Mouse (Mus musculus) hindbrain, embryonic 10.5 days (tissue): ENCODE data around the gene Exoc4. TPM values are rescaled to one million over a fixed set of nuclear protein-coding genes. Genes with fewer than 3 reads are reported as not detected.

Experiments used
- DNase-seq: peaks from one replicate; pipeline ENCODE4 v3.0.0-alpha.2; 2017; ENCODE audit warnings: low spot score
- H3K27ac ChIP-seq: fragments of 300-500 bp; sonication (generic); 2 replicates; pipeline ENCODE4 v1.5.1; 2016; ENCODE audit warnings: mild to moderate bottlenecking, moderate library complexity
- H3K27me3 ChIP-seq: fragments of 300-500 bp; sonication (generic); 2 replicates; pipeline ENCODE4 v1.6.1; 2016; ENCODE audit warnings: mild to moderate bottlenecking; ENCODE audit not compliant: poor library complexity, insufficient read depth, severe bottlenecking
- H3K36me3 ChIP-seq: fragments of 300-500 bp; sonication (generic); 2 replicates; pipeline ENCODE4 v1.6.1; 2016; ENCODE audit warnings: mild to moderate bottlenecking, moderate library complexity
- H3K4me1 ChIP-seq: fragments of 300-500 bp; sonication (generic); replicated peaks from 2 replicates; pipeline ENCODE4 v1.6.1; 2016; ENCODE audit warnings: mild to moderate bottlenecking
- H3K4me3 ChIP-seq: fragments of 300-500 bp; sonication (generic); 2 replicates; pipeline ENCODE4 v1.5.1; 2016; ENCODE audit warnings: mild to moderate bottlenecking, moderate library complexity
- H3K9me3 ChIP-seq: fragments of 300-500 bp; sonication (generic); 2 replicates; pipeline ENCODE4 v1.6.1; 2016; ENCODE audit warnings: mild to moderate bottlenecking, moderate library complexity
- WGBS: fragments of 180-500 bp; shearing (Covaris S2); methylation state at CpG from one replicate; pipeline ENCODE4 v1.1.7; 2016; 5-methylcytosine and 5-hydroxymethylcytosine counted together
- polyA plus RNA-seq: library from polyadenylated mRNA; unstranded; fragments of >200 nt; fragmentation: Nextera tagmentation; extraction: Ambion mirVana; gene quantifications from 2 replicates; pipeline ENCODE4 v1.2.1, GENCODE M21; 2016

The Exoc4 gene
- polyA plus RNA-seq, 1 experiment from 2014 or later, result 35.9 TPM

GRCm38 (mm10) chr6:33453810-33454209, 204.9 kb downstream of the Exoc4 start:
- WGBS, result 88% methylated on average over 2 of the region's 2 CpGs
- Histone ChIP-seq H3K4me1 (no peaks in the 10 kb centered on the region), H3K27ac (no peak overlapping the region), H3K36me3 (no peaks in the 10 kb centered on the region), H3K4me3 (no peak overlapping the region), H3K9me3 (no peaks in the 10 kb centered on the region), H3K27me3 (no peaks in the 10 kb centered on the region)
- DNase-seq, result no peak

GRCm38 (mm10) chr6:33454354-33454753, 205.5 kb downstream of the Exoc4 start:
- DNase-seq, result no peak

GRCm38 (mm10) chr6:33455238-33455637, 206.4 kb downstream of the Exoc4 start:
- H3K4me3 ChIP-seq, result no peak overlapping the region
- H3K27me3 ChIP-seq, result no peaks in the 10 kb centered on the region
- H3K27ac ChIP-seq, result no peak overlapping the region
- H3K9me3 ChIP-seq, result no peaks in the 10 kb centered on the region
- no peaks in the 10 kb centered on the region for H3K36me3 ChIP-seq
- 93% methylated on average over 1 of the region's 1 CpGs for WGBS
- H3K4me1 ChIP-seq, result no peaks in the 10 kb centered on the region
- DNase-seq, result no peak

More at GRCm38 (mm10) chr6:33454354-33454753, 205.5 kb downstream of the Exoc4 start:
- no peak overlapping the region for H3K27ac ChIP-seq
- no peaks in the 10 kb centered on the region for H3K27me3 ChIP-seq
- H3K4me3 ChIP-seq, result no peak overlapping the region
- 56% methylated on average over 2 of the region's 2 CpGs for WGBS
- no peaks in the 10 kb centered on the region for H3K9me3 ChIP-seq
- H3K36me3 ChIP-seq, result no peaks in the 10 kb centered on the region
- no peaks in the 10 kb centered on the region for H3K4me1 ChIP-seq

DNA sequence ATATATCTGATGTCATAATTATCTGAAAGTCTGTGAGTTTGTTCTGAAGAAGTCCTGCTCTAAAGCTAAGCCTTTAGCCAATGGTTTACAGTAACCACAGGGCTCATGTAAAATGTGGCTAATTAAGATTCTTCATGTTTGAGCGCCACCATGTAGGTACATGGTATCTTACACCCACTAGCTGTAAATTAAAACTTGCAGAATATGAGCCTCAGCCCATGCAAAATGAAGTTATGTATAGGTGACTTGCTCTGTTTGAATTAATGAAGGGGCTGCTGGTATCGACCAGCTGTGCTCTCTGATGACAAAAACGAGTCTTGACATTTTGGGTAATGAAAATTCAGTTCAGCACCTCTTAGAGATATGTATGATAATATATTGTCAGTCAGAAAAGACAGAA, 216.0 kb downstream of the Exoc4 start:
- H3K36me3 ChIP-seq, result no peaks in the 10 kb centered on the region
- 88% methylated on average over 3 of the region's 3 CpGs for WGBS
- no peak for DNase-seq
- no peaks in the 10 kb centered on the region for H3K27me3 ChIP-seq
- no peaks in the 10 kb centered on the region for H3K9me3 ChIP-seq
- H3K4me3 ChIP-seq, result no peak overlapping the region
- no peaks in the 10 kb centered on the region for H3K4me1 ChIP-seq
- H3K27ac ChIP-seq, result no peak overlapping the region

- Histone ChIP-seq H3K4me1 (no peaks in the 10 kb centered on the region), H3K27me3 (no peaks in the 10 kb centered on the region), H3K27ac (no peak overlapping the region), H3K9me3 (no peaks in the 10 kb centered on the region), H3K36me3 (no peaks in the 10 kb centered on the region), H3K4me3 (no peak overlapping the region)
- WGBS, result 83% methylated on average over 3 of the region's 3 CpGs
- no peak for DNase-seq
Measured at GRCm38 (mm10) chr6:33465392-33465791, 216.5 kb downstream of the Exoc4 start.

DNA sequence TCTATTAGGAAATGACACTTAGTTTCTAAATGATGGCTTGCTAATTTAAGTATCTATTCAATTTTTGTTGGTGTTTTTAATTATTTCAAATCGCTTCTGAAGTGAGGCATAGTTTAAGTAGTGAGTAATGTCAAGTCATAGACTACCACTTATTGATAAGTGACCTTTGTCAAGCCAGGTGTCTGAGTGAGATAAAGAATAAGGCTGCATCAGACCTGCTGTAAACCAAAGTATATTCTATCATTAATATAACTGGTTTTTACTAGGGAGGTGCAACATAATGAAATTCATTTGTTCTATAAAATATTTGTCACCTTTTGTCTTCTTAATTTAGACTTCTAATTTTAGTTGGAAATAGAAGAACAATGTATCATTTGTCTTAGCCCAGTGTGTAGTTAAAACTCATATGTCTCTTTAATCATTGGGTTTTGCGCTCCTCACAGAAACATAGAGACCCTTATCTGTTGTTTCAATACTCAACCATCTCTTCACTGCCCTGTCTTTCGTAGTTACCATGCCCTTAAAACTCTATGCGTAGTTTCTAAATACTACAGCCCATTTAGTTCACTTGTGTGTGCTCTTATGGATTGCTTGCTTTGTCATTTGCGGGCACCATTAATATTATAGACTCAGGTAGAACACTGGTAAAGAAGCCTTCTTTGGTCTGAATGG, 217.4 kb downstream of the Exoc4 start:
- H3K4me3 ChIP-seq, result no peak overlapping the region
- no peak for DNase-seq
- H3K27me3 ChIP-seq, result no peaks in the 10 kb centered on the region
- 92% methylated on average over 5 of the region's 5 CpGs for WGBS
- H3K4me1 ChIP-seq, result no peaks in the 10 kb centered on the region
- H3K36me3 ChIP-seq, result no peaks in the 10 kb centered on the region
- no peak overlapping the region for H3K27ac ChIP-seq
- no peaks in the 10 kb centered on the region for H3K9me3 ChIP-seq

- no peaks in the 10 kb centered on the region for H3K27me3 ChIP-seq
- no peaks in the 10 kb centered on the region for H3K9me3 ChIP-seq
- DNase-seq, result no peak
- no peak overlapping the region for H3K27ac ChIP-seq
- 91% methylated on average over 5 of the region's 5 CpGs for WGBS
- no peak overlapping the region for H3K4me3 ChIP-seq
- no peaks in the 10 kb centered on the region for H3K4me1 ChIP-seq
- no peaks in the 10 kb centered on the region for H3K36me3 ChIP-seq
Measured at GRCm38 (mm10) chr6:33468480-33468879, 219.6 kb downstream of the Exoc4 start.

DNA sequence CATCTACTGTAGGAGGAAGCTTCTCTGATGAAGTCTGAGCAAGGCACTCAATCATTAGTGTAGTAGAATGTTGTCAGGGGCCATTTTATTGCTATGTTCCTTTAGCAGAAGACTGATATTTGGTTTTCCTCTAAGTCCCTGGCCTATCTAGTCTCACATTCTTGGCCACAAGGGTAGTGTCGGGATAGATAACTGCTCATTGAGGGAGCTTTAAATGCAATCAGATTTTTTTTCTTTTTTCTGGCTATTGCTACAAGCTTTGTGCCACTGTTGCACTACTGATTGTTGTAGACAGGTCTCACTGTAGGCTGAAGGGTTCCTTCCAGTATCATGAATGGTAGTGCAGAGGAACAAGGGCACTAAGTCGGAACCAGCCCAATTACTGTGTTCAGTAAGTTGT, 227.2 kb downstream of the Exoc4 start:
- no peak overlapping the region for H3K27ac ChIP-seq
- H3K4me1 ChIP-seq, result 0 out of 2 replicates have a peak, but pooled peaks cover 4% of the 10 kb centered on the region
- DNase-seq, result no peak
- no peak overlapping the region for H3K4me3 ChIP-seq
- no peaks in the 10 kb centered on the region for H3K27me3 ChIP-seq
- H3K9me3 ChIP-seq, result no peaks in the 10 kb centered on the region
- 94% methylated on average over 2 of the region's 2 CpGs for WGBS
- H3K36me3 ChIP-seq, result no peaks in the 10 kb centered on the region

GRCm38 (mm10) chr6:33484568-33484967, 235.7 kb downstream of the Exoc4 start:
- no peaks in the 10 kb centered on the region for H3K9me3 ChIP-seq
- H3K36me3 ChIP-seq, result no peaks in the 10 kb centered on the region
- no peaks in the 10 kb centered on the region for H3K27me3 ChIP-seq
- H3K4me1 ChIP-seq, result 0 out of 2 replicates have a peak, but pooled peaks cover 5% of the 10 kb centered on the region
- 90% methylated on average over 9 of the region's 9 CpGs for WGBS
- DNase-seq, result no peak
- no peak overlapping the region for H3K4me3 ChIP-seq
- no peak overlapping the region for H3K27ac ChIP-seq

- WGBS, result 96% methylated on average over 2 of the region's 2 CpGs
- Histone ChIP-seq H3K4me1 (no peaks in the 10 kb centered on the region), H3K27ac (no peak overlapping the region), H3K36me3 (no peaks in the 10 kb centered on the region), H3K27me3 (no peaks in the 10 kb centered on the region), H3K4me3 (no peak overlapping the region), H3K9me3 (no peaks in the 10 kb centered on the region)
- no peak for DNase-seq
Measured at GRCm38 (mm10) chr6:33489788-33490187, 240.9 kb downstream of the Exoc4 start.

DNA sequence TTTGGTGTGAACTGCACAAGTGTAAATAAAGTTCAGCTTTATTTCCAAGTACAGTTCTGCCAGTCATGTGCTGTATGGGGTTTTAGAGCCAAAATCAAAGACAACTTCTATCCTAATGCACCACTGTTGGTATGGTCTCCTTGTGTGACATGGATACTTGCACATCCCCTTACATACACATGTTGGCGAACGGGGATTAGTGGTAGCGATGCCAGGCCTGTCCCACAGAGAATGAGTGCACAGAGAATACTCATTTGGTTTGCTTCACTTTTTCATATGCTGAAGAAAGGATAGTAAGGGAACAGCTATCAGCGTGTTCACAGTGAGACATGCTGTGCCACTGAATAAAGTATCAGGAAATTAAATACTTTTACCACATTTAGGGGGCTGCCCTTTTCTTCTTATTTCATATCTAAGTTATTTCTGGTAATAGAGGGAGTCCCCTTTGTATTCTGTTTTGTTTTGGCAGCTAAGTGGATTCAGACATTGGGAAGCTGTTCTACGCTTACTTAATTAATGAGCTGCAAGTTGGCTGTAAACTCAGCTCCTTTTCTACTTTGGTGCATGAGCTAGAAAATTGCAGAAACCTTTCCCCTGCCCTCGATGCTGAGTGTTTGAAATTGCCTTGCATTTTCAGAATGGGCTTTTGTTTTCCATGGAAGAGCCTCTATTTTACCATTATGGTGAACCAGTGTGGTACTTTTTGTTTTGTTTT, 247.4 kb downstream of the Exoc4 start:
- 73% methylated on average over 6 of the region's 6 CpGs for WGBS
- no peak for DNase-seq
- Histone ChIP-seq H3K27ac (peak overlapping the region; percentile 64), H3K4me3 (no peak overlapping the region), H3K4me1 (peaks cover 24% of the 10 kb centered on the region), H3K9me3 (no peaks in the 10 kb centered on the region; the same call in 1 of the 2 replicates), H3K36me3 (peaks cover 6% of the 10 kb centered on the region), H3K27me3 (no peaks in the 10 kb centered on the region)

GRCm38 (mm10) chr6:33497348-33497747, 248.5 kb downstream of the Exoc4 start:
- peaks cover 24% of the 10 kb centered on the region for H3K4me1 ChIP-seq
- H3K9me3 ChIP-seq, result no peaks in the 10 kb centered on the region; the same call in 1 of the 2 replicates
- H3K27me3 ChIP-seq, result no peaks in the 10 kb centered on the region
- no peak overlapping the region for H3K4me3 ChIP-seq
- no peak overlapping the region for H3K27ac ChIP-seq
- no peak for DNase-seq
- H3K36me3 ChIP-seq, result peaks cover 6% of the 10 kb centered on the region

GRCm38 (mm10) chr6:33502388-33502787, 253.5 kb downstream of the Exoc4 start:
- H3K9me3 ChIP-seq, result no peaks in the 10 kb centered on the region; the same call in 1 of the 2 replicates
- WGBS, result 80% methylated on average over 4 of the region's 4 CpGs
- no peak overlapping the region for H3K27ac ChIP-seq
- H3K36me3 ChIP-seq, result peaks cover 6% of the 10 kb centered on the region
- H3K4me3 ChIP-seq, result no peak overlapping the region
- H3K4me1 ChIP-seq, result peaks cover 11% of the 10 kb centered on the region; the same call in 1 of the 2 replicates
- H3K27me3 ChIP-seq, result no peaks in the 10 kb centered on the region
- no peak for DNase-seq
